Mouse (Mus musculus) lung, embryonic 15.5 days (tissue): ENCODE results near the gene Cxadr. TPM values are rescaled to one million over a fixed set of nuclear protein-coding genes. Genes with fewer than 3 reads are reported as not detected.
"Not testable (repeated sequence)": the region's sequence is repeated elsewhere in the genome, so short reads cannot be mapped to it uniquely, and the experiment has no call there.

Source experiments
- ATAC-seq: fragments of 200-750 bp; cut with Nextera tagmentation; 2 replicates; pipeline ENCODE4 v1.8.0; 2017; ENCODE audit warnings: moderate number of reproducible peaks, borderline replicate concordance; ENCODE audit not compliant: low FRiP score, low TSS enrichment; ENCODE audit errors: extremely low read depth
- H3K27ac ChIP-seq: fragments of 300-500 bp; sonication (generic); 2 replicates; pipeline ENCODE4 v1.5.1; 2015; ENCODE audit warnings: moderate library complexity, mild to moderate bottlenecking, inconsistent platforms
- H3K27me3 ChIP-seq: fragments of 300-500 bp; sonication (generic); 2 replicates; pipeline ENCODE4 v1.6.1; 2015; ENCODE audit warnings: inconsistent platforms
- H3K36me3 ChIP-seq: fragments of 300-500 bp; sonication (generic); 2 replicates; pipeline ENCODE4 v1.6.1; 2015; ENCODE audit warnings: inconsistent platforms
- H3K4me1 ChIP-seq: fragments of 300-500 bp; sonication (generic); 2 replicates; pipeline ENCODE4 v1.6.1; 2015; ENCODE audit warnings: inconsistent platforms
- H3K4me2 ChIP-seq: fragments of 300-500 bp; sonication (generic); 2 replicates; pipeline ENCODE4 v1.6.1; 2015; ENCODE audit warnings: inconsistent platforms, mild to moderate bottlenecking, moderate library complexity
- H3K4me3 ChIP-seq: fragments of 300-500 bp; sonication (generic); 2 replicates; pipeline ENCODE4 v1.5.1; 2015; ENCODE audit warnings: mild to moderate bottlenecking, inconsistent platforms
- H3K9ac ChIP-seq: fragments of 300-500 bp; sonication (generic); 2 replicates; pipeline ENCODE4 v1.6.1; 2015; ENCODE audit warnings: inconsistent platforms
- H3K9me3 ChIP-seq: fragments of 300-500 bp; sonication (generic); 2 replicates; pipeline ENCODE4 v1.6.1; 2016; ENCODE audit warnings: inconsistent platforms
- WGBS: fragments of 180-500 bp; shearing (Covaris S2); methylation state at CpG from one replicate; pipeline ENCODE4 v1.1.7; 2015; 5-methylcytosine and 5-hydroxymethylcytosine counted together
- polyA plus RNA-seq: library from polyadenylated mRNA; unstranded; fragments of >200 nt; fragmentation: Nextera tagmentation; extraction: Ambion mirVana; gene quantifications from 2 replicates; pipeline ENCODE4 v1.2.1, GENCODE M21; 2015

Gene Cxadr
- polyA plus RNA-seq, 1 experiment from 2014 or later: 34.1 TPM

DNA sequence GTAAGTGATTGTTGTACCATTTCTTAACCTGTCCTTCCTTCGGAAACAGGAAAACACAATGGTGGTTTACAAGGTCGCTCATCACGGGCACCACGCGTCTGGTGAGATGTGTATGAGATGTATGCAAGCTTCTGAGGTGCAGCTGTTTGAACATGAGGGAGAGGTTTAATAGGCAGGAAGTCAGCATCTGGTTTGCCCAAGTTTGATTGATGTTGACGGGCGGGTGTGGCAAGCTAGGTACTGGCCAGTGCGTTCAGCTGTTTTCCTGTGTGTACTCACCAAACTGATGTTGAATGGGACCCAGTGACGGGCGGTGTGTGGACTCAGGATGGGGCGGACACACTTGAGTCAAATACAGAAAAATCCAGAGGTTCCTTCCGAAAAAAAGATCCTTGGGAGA lies 26.7 kb downstream of the Cxadr start:
- Histone ChIP-seq H3K4me3 (no peak overlapping the region), H3K27me3 (no peaks in the 10 kb centered on the region), H3K36me3 (0 out of 2 replicates have a peak, but pooled peaks cover 7% of the 10 kb centered on the region), H3K9me3 (no peaks in the 10 kb centered on the region), H3K4me2 (no peak overlapping the region), H3K4me1 (no peaks in the 10 kb centered on the region), H3K9ac (no peak overlapping the region), H3K27ac (no peak overlapping the region)
- WGBS: 79% methylated on average over 12 of the region's 12 CpGs
- no peak for ATAC-seq

DNA sequence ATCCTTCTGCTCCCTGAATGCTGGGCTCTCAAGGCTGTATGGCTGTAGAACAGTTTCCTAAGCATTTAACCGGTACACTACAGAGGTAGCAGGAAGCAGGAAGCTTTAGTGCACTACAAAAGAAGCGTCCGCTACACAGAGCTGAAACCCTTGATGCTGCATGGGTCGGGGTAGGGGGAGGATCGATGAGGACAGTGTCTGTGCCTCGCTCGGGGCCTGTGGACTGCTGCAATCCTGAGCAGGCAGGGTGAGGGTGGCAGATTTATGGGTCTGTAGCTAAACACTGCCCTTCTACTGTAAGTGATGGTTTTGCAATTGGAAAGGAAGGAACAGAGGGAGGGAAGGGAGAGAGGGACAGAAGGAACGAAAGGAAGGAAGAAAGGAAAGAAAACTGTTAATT lies 35.9 kb downstream of the Cxadr start:
- Histone ChIP-seq H3K4me1 (no peaks in the 10 kb centered on the region), H3K36me3 (peaks cover 23% of the 10 kb centered on the region; the same call in 1 of the 2 replicates), H3K9me3 (no peaks in the 10 kb centered on the region), H3K9ac (no peak overlapping the region), H3K27me3 (no peaks in the 10 kb centered on the region), H3K4me2 (no peak overlapping the region), H3K4me3 (no peak overlapping the region), H3K27ac (no peak overlapping the region)
- WGBS: 41% methylated on average over 8 of the region's 8 CpGs
- ATAC-seq: no peak

DNA sequence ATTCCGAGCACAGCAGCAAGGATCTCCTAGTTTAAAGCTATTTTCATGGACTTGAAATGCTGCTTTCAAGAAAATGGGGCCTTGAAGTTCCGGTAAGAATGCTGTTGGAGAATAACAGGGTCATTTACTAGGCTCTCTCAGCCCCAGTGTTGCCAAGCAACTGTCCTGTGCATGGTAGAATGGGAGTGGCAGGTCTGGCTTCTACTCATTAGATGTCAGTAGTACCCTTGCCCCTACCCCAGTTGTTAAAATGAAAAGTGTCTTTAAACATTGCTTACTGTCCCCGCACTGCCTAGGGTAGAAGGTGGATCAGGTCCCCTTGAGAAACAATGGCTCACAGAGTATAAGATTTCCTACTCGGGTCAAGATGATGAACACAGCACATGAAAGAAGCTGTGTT lies 40.1 kb downstream of the Cxadr start:
- 77% methylated on average over 4 of the region's 4 CpGs for WGBS
- Histone ChIP-seq H3K4me2 (no peak overlapping the region), H3K4me1 (peaks cover 6% of the 10 kb centered on the region), H3K27ac (no peak overlapping the region), H3K4me3 (no peak overlapping the region), H3K27me3 (no peaks in the 10 kb centered on the region), H3K9ac (no peak overlapping the region), H3K36me3 (peaks cover 3% of the 10 kb centered on the region), H3K9me3 (no peaks in the 10 kb centered on the region)
- no peak for ATAC-seq

DNA sequence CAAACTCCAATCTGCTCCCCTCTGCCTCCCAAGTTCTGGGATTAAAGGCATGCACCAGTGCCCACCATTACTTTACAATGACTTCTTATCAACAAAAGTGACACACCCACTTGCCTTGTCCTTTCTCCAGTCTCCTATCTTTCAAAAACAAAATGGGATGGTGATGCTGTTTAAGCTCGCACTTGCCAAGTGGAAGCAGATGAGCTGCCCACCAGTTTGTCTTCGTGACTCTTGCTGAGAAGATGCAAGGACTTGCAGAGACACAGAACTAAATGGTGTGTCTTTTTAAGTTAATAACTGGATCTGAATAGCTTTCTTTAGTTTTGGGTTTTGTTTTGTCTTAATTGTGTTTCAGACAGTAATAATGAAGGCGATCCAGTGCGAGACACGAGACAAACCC lies 41.5 kb downstream of the Cxadr start:
- no peak overlapping the region for H3K9ac ChIP-seq
- no peaks in the 10 kb centered on the region for H3K27me3 ChIP-seq
- peaks cover 6% of the 10 kb centered on the region for H3K4me1 ChIP-seq
- no peak overlapping the region for H3K4me3 ChIP-seq
- H3K9me3 ChIP-seq: no peaks in the 10 kb centered on the region
- peaks cover 4% of the 10 kb centered on the region for H3K36me3 ChIP-seq
- 92% methylated on average over 5 of the region's 5 CpGs for WGBS
- no peak for ATAC-seq
- no peak overlapping the region for H3K27ac ChIP-seq
- H3K4me2 ChIP-seq: no peak overlapping the region

DNA sequence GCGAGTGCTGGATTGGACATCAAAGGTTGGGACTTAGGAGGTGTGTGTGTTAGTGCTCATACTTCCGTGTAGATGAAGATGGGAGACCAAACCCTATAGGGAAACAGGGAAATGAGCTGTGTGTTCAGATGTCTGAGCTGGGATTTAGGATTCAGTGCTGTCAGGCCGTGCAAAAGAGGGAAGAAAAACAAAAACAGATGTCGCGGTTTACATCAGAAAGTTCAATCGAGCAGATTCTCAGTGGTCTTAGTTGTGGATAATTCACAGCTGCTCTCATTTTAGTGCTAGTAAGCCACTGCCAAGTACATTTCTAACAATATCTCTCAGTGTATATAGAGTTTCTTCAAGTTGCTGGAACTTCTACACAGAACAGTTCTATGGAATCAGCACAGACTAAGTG lies 42.5 kb downstream of the Cxadr start:
- Histone ChIP-seq H3K9me3 (no peaks in the 10 kb centered on the region), H3K27ac (peak overlapping the region; percentile 53), H3K4me3 (no peak overlapping the region), H3K4me2 (no peak overlapping the region), H3K36me3 (peaks cover 4% of the 10 kb centered on the region), H3K27me3 (no peaks in the 10 kb centered on the region), H3K4me1 (peaks cover 6% of the 10 kb centered on the region), H3K9ac (no peak overlapping the region)
- peak; percentile 43; the same call in 1 of the 2 replicates for ATAC-seq
- 53% methylated on average over 6 of the region's 6 CpGs for WGBS

DNA sequence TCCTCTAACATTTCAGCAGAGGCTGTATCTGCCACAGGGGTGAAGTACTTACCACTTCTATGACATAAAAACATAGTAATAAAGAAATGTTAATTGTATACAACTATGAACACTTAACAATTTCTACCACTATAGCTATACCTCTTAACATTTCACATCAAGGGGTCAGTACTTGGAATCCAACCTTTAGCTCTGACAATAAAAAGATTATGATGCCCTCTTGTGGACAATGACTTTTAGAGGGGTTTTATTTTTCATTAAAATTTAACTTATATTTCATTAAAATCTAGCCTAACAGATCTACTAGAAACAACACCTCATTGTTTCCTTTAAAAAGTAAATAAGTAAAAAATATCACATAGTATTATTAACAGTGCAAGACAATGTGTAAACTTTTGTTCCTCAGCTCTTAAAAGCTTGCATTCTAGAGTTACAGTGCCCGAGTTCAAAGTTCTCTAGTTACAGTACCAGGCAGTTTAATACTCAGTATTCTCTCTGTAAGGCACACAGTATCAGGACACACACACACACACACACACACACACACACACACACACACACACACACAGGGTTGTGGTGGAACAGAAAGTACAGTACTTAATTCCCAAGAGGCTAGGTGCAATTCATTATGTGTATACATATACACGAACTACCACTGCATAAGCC lies 45.5 kb downstream of the Cxadr start:
- no peak overlapping the region for H3K4me2 ChIP-seq
- H3K4me3 ChIP-seq: no peak overlapping the region
- peaks cover 9% of the 10 kb centered on the region for H3K36me3 ChIP-seq
- no peaks in the 10 kb centered on the region for H3K9me3 ChIP-seq
- no peak overlapping the region for H3K9ac ChIP-seq
- WGBS: 70% methylated on average over 2 of the region's 2 CpGs
- 0 out of 2 replicates have a peak, but pooled peaks have one; percentile 31 for ATAC-seq
- peaks cover 6% of the 10 kb centered on the region for H3K4me1 ChIP-seq
- H3K27ac ChIP-seq: no peak overlapping the region
- no peaks in the 10 kb centered on the region for H3K27me3 ChIP-seq

DNA sequence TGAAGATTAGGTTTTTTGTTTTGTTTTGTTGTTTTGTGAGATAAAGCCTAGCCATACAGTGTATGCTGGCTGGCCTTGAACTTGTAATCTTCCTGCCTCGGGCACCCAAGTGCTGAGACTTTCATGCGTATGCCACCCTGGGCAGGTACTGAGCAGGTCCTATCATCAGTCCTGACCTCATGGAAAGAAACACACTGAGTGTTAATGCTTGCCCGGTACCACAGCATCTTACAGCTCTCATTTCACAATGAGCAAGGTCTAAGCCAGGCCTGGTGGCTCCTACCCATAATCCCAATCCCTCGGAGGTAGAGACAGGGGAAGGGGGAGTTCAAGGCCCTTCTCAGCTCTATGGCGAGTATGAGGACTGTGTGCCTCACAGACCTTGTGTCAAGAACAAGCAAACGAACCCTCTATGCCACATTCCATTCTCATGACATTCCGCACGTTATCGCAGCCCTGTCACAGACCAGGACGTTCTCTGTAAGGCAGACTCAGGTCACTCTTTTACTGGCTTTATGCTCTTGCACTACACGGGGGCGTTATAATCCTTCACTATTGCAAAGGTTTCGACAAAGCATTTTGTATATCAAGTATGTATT lies 46.1 kb downstream of the Cxadr start:
- H3K9ac ChIP-seq: no peak overlapping the region

DNA sequence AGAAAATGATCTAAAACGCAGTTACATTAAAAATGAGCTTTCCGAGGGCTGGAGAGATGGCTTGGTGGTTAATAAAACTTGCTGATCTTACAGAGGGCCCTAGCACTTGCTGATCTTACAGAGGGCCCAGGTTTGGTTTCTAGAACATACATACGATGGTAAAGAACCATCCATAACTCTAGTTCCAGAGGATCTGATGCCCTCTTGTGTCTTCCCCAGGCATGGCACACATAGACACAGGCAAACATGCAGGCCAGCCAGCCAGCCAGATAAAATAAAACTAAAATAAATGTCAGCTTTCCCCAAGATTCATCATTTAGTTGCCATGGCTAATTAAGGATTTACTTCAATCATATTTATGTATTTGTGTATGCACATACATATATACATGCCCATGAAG lies 56.5 kb downstream of the Cxadr start:
- no peak for ATAC-seq
- no peak overlapping the region for H3K27ac ChIP-seq
- H3K4me1 ChIP-seq: no peaks in the 10 kb centered on the region
- no peaks in the 10 kb centered on the region for H3K9me3 ChIP-seq
- peaks cover 38% of the 10 kb centered on the region for H3K36me3 ChIP-seq
- no peaks in the 10 kb centered on the region for H3K27me3 ChIP-seq
- WGBS: 91% methylated on average over 3 of the region's 3 CpGs
- no peak overlapping the region for H3K4me2 ChIP-seq
- no peak overlapping the region for H3K4me3 ChIP-seq
- H3K9ac ChIP-seq: no peak overlapping the region

More for the DNA sequence above, 46.1 kb downstream of the Cxadr start:
- Histone ChIP-seq H3K27me3 (no peaks in the 10 kb centered on the region), H3K4me2 (no peak overlapping the region), H3K4me3 (no peak overlapping the region), H3K27ac (no peak overlapping the region), H3K36me3 (peaks cover 9% of the 10 kb centered on the region), H3K9me3 (no peaks in the 10 kb centered on the region), H3K4me1 (peaks cover 6% of the 10 kb centered on the region)
- ATAC-seq: peak; percentile 8; the same call in 1 of the 2 replicates
- WGBS: 48% methylated on average over 13 of the region's 13 CpGs

DNA sequence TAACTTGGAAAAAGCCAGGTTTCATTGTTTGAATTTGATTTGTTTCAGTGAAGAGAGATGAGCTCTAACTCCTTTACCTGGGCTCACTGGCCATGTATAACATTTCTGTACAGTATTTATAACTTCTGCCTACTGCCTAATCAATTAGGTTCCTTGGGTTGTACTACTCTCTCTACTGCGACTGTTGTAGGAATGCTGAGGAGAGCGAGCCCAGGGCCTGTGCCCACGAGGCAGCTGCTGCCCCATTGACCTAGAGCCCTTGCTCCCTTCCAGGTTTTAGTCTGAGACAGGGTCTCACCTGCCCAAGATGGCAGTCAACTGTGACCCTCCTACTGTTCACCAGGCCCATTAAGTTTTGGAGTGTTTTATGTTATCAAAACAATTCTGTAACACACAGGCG lies 60.2 kb downstream of the Cxadr start:
- Histone ChIP-seq H3K4me3 (no peak overlapping the region), H3K4me2 (no peak overlapping the region), H3K27me3 (no peaks in the 10 kb centered on the region), H3K4me1 (no peaks in the 10 kb centered on the region), H3K27ac (no peak overlapping the region), H3K9ac (no peak overlapping the region), H3K9me3 (no peaks in the 10 kb centered on the region), H3K36me3 (peaks cover 60% of the 10 kb centered on the region)
- WGBS: 89% methylated on average over 4 of the region's 4 CpGs
- ATAC-seq: no peak

DNA sequence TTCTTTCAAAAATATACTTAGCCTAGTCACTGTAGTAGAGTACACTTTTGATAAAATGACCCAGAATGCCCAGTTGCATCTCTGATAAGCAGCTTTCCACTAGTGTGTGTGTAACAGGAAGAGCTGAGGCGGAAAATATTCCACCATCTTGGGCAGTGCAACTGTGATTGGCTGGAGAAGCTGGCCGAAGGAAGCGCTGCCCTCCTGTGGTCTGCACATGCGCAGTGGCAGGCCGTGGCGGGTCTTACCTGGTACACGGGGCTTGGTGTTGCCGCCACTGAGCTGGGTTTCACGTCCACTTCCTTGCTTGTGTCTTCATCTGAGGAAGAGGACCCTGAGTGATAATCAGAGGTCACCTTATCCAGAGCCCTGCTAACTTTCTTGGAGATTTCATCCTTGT lies 63.3 kb downstream of the Cxadr start:
- H3K36me3 ChIP-seq: peaks cover 56% of the 10 kb centered on the region
- not testable (repeated sequence) for ATAC-seq
- 91% methylated on average over 9 of the region's 9 CpGs for WGBS

DNA sequence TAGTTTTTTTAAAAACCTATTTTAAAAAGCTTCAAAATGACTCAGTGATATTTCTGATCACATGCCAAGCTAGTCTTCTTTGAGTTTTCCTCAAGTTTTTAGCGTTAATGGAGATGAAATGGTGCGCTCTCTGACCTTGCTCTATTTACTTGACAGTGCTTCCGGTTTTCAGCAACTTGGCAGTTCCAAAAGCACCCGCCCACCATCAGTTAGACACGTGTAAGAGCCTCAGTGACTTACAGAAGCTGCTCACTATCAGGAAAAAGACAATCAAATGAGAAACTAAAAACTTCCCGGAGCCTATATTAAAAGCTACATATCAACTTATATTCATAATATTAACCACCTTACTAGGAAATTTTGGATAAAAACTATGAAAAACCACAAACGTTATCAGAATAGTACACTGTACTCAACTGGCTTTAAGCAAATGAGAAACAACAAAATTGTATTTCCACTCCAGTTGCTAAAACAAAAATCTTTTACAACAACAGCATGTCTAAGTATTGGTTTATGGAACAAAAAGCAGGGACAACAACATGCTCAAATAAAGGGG lies 70.3 kb downstream of the Cxadr start:
- WGBS: 46% methylated on average over 7 of the region's 7 CpGs
- ATAC-seq: no peak
- no peak overlapping the region for H3K9ac ChIP-seq

More for the DNA sequence above, 63.3 kb downstream of the Cxadr start:
- not testable (repeated sequence) for H3K27me3 ChIP-seq, H3K9ac ChIP-seq, H3K27ac ChIP-seq, H3K4me3 ChIP-seq, H3K4me2 ChIP-seq, H3K9me3 ChIP-seq, H3K4me1 ChIP-seq

DNA sequence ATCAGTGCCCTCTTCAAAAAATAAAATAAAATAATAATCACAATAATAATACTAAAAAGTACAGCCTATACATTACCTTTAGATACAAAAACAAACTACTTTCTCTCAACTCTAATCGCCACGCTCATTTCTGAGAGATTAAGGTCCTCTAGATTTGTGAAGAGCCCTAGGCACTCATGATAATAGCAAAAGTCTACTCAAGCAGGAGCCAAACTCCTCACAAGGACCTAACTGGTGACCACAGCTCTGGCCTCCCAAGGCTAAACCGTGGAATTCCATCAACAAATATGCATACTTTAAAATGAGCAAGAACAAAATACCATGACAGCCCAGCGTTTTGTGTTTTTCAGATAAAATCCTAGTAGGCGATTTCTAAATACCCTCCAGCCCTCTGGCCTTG lies 71.5 kb downstream of the Cxadr start:
- 74% methylated on average over 5 of the region's 5 CpGs for WGBS
- ATAC-seq: no peak
- H3K9ac ChIP-seq: no peak overlapping the region
- no peaks in the 10 kb centered on the region for H3K9me3 ChIP-seq
- H3K4me3 ChIP-seq: no peak overlapping the region
- no peaks in the 10 kb centered on the region for H3K27me3 ChIP-seq
- H3K27ac ChIP-seq: no peak overlapping the region
- H3K4me2 ChIP-seq: no peak overlapping the region
- peaks cover 19% of the 10 kb centered on the region for H3K36me3 ChIP-seq
- H3K4me1 ChIP-seq: peaks cover 18% of the 10 kb centered on the region

More for the DNA sequence above, 70.3 kb downstream of the Cxadr start:
- no peak overlapping the region for H3K4me2 ChIP-seq
- H3K27me3 ChIP-seq: no peaks in the 10 kb centered on the region
- H3K27ac ChIP-seq: no peak overlapping the region
- peaks cover 13% of the 10 kb centered on the region for H3K4me1 ChIP-seq
- H3K4me3 ChIP-seq: no peak overlapping the region
- H3K9me3 ChIP-seq: no peaks in the 10 kb centered on the region
- H3K36me3 ChIP-seq: peaks cover 24% of the 10 kb centered on the region
